Mouse (Mus musculus): ENCODE data around the gene Cenpu.

- no peak for TF ChIP-seq POLR2A (IDR thresholded peaks at IDR 0.05; ENCODE audit: insufficient read depth, low read length)
- no peak for TF ChIP-seq EP300 (IDR thresholded peaks at IDR 0.05; ENCODE audit: insufficient read depth, low read depth, low read length)
- no peak for TF ChIP-seq CTCF (IDR thresholded peaks at IDR 0.05; ENCODE audit: low read depth, low read length)
These were observed 27.0 kb downstream of the Cenpu start for GRCm38 (mm10) chr8:46578794-46579193.
